Mouse (Mus musculus): ENCODE measurements around the gene Yif1a. TPM values are rescaled to one million over a fixed set of nuclear protein-coding genes. Genes with fewer than 3 reads are reported as not detected.

Yif1a gene
- total and polyA plus RNA-seq, 2 experiments from 2014 or later = 38.8 to 40.4 TPM

GRCm38 (mm10) chr19:5067040-5067799, 21.1 kb upstream of the Yif1a start:
- Histone ChIP-seq H3K4me2 (ENCODE audit: low read depth, low read length, poor library complexity, severe bottlenecking) (peak overlapping the region; percentile 74), H3K4me1 (ENCODE audit: insufficient read depth, low read length) (peaks cover 11% of the 10 kb centered on the region), H3K4me3 (ENCODE audit: low read depth, low read length) (peak overlapping the region; percentile 38; the same call in 1 of the 2 replicates), H3K27me3 (ENCODE audit: insufficient read depth, low read length) (peaks cover 25% of the 10 kb centered on the region), H3K36me3 (ENCODE audit: insufficient read depth, low read length) (no peaks in the 10 kb centered on the region), H3K27ac (ENCODE audit: low read depth, low read length) (no peak overlapping the region), H3K9me3 (ENCODE audit: low read length) (no peaks in the 10 kb centered on the region), H3K9ac (replicated peaks; ENCODE audit: low read length, poor library complexity, severe bottlenecking) (no peak overlapping the region)
- DNase-seq (ENCODE audit: low spot score) = no peak
- ATAC-seq (ENCODE audit: low FRiP score) = no peak
- no peak for TF ChIP-seq CTCF (IDR thresholded peaks at IDR 0.05)
- WGBS = 14% methylated on average over 15 of the region's 15 CpGs

GRCm38 (mm10) chr19:5067867-5068569, 20.3 kb upstream of the Yif1a start, which contains the start of gene Cd248:
TSS of gene Cd248 (plus strand) at chr19:5068078.
- WGBS = under 1% methylated on average over 51 of the region's 56 CpGs
- Histone ChIP-seq H3K36me3 (ENCODE audit: insufficient read depth, low read length) (no peaks in the 10 kb centered on the region), H3K4me2 (ENCODE audit: low read depth, low read length, poor library complexity, severe bottlenecking) (peak within 1 kb of the TSS; percentile 74), H3K9me3 (ENCODE audit: low read length) (no peaks in the 10 kb centered on the region), H3K9ac (replicated peaks; ENCODE audit: low read length, poor library complexity, severe bottlenecking) (peak within 1 kb of the TSS; percentile 54), H3K27ac (ENCODE audit: low read depth, low read length) (no peak within 1 kb of the TSS), H3K4me3 (ENCODE audit: low read depth, low read length) (peak within 1 kb of the TSS; percentile 38), H3K4me1 (ENCODE audit: insufficient read depth, low read length) (peaks cover 11% of the 10 kb centered on the region), H3K27me3 (ENCODE audit: insufficient read depth, low read length) (peaks cover 25% of the 10 kb centered on the region)
- no peak for TF ChIP-seq CTCF (IDR thresholded peaks at IDR 0.05)
- no peak for ATAC-seq (ENCODE audit: low FRiP score)
- DNase-seq (ENCODE audit: low spot score) = peak; percentile 60

GRCm38 (mm10) chr19:5068570-5069234, 19.6 kb upstream of the Yif1a start:
- Histone ChIP-seq H3K4me1 (ENCODE audit: insufficient read depth, low read length) (peaks cover 11% of the 10 kb centered on the region), H3K9me3 (ENCODE audit: low read length) (no peaks in the 10 kb centered on the region), H3K4me2 (ENCODE audit: low read depth, low read length, poor library complexity, severe bottlenecking) (peak overlapping the region; percentile 74), H3K27ac (ENCODE audit: low read depth, low read length) (no peak overlapping the region), H3K36me3 (ENCODE audit: insufficient read depth, low read length) (no peaks in the 10 kb centered on the region), H3K9ac (replicated peaks; ENCODE audit: low read length, poor library complexity, severe bottlenecking) (peak overlapping the region; percentile 54; the same call in 1 of the 2 replicates), H3K27me3 (ENCODE audit: insufficient read depth, low read length) (peaks cover 25% of the 10 kb centered on the region), H3K4me3 (ENCODE audit: low read depth, low read length) (peak overlapping the region; percentile 38)
- peak; percentile 9; the same call in 1 of the 2 replicates for ATAC-seq (ENCODE audit: low FRiP score)
- no peak for TF ChIP-seq CTCF (IDR thresholded peaks at IDR 0.05)
- no peak for DNase-seq (ENCODE audit: low spot score)
- WGBS = 32% methylated on average over 21 of the region's 21 CpGs

GRCm38 (mm10) chr19:5069486-5069885, 18.9 kb upstream of the Yif1a start:
- Histone ChIP-seq H3K36me3 (ENCODE audit: insufficient read depth, low read length) (no peaks in the 10 kb centered on the region), H3K27me3 (ENCODE audit: insufficient read depth, low read length) (peaks cover 29% of the 10 kb centered on the region), H3K4me2 (ENCODE audit: low read depth, low read length, poor library complexity, severe bottlenecking) (peak overlapping the region; percentile 1), H3K4me1 (ENCODE audit: insufficient read depth, low read length) (peaks cover 11% of the 10 kb centered on the region), H3K9me3 (ENCODE audit: low read length) (no peaks in the 10 kb centered on the region), H3K4me3 (ENCODE audit: low read depth, low read length) (no peak overlapping the region), H3K27ac (ENCODE audit: low read depth, low read length) (no peak overlapping the region), H3K9ac (replicated peaks; ENCODE audit: low read length, poor library complexity, severe bottlenecking) (no peak overlapping the region)
- TF ChIP-seq CTCF (IDR thresholded peaks at IDR 0.05) = no peak
- ATAC-seq (ENCODE audit: low FRiP score) (no peak), DNase-seq (ENCODE audit: low spot score) (no peak)
- whole genome bisulfite sequencing = 91% methylated on average over 5 of the region's 5 CpGs

GRCm38 (mm10) chr19:5069978-5070377, 18.4 kb upstream of the Yif1a start:
- DNase-seq (ENCODE audit: low spot score) (no peak), ATAC-seq (ENCODE audit: low FRiP score) (no peak)
- H3K4me1 ChIP-seq (ENCODE audit: insufficient read depth, low read length) = peaks cover 11% of the 10 kb centered on the region
- H3K27me3 ChIP-seq (ENCODE audit: insufficient read depth, low read length) = peaks cover 29% of the 10 kb centered on the region
- no peak overlapping the region for H3K9ac ChIP-seq (replicated peaks; ENCODE audit: low read length, poor library complexity, severe bottlenecking)
- H3K36me3 ChIP-seq (ENCODE audit: insufficient read depth, low read length) = no peaks in the 10 kb centered on the region
- peak overlapping the region; percentile 1; the same call in 1 of the 2 replicates for H3K4me2 ChIP-seq (ENCODE audit: low read depth, low read length, poor library complexity, severe bottlenecking)
- no peak for TF ChIP-seq CTCF (IDR thresholded peaks at IDR 0.05)
- no peak overlapping the region for H3K4me3 ChIP-seq (ENCODE audit: low read depth, low read length)
- H3K27ac ChIP-seq (ENCODE audit: low read depth, low read length) = no peak overlapping the region
- H3K9me3 ChIP-seq (ENCODE audit: low read length) = no peaks in the 10 kb centered on the region
- WGBS = 87% methylated on average over 7 of the region's 7 CpGs
